Mouse (Mus musculus): Measurements from ENCODE around the gene Tfdp2. TPM values are rescaled to one million over a fixed set of nuclear protein-coding genes. Genes with fewer than 3 reads are reported as not detected.

Gene Tfdp2
- polyA plus RNA-seq, 1 experiment: 72.5 TPM

GRCm38 (mm10) chr9:96284916-96285315 is 88.8 kb downstream of the Tfdp2 start:
- 35% methylated on average over 1 of the region's 1 CpGs for WGBS
- Histone ChIP-seq H3K27ac (ENCODE audit: control insufficient read depth, insufficient read depth, low read depth, low read length, poor library complexity) (no peak overlapping the region), H3K4me3 (replicated peaks; ENCODE audit: control insufficient read depth, low read depth, low read length) (no peak overlapping the region), H3K4me1 (ENCODE audit: control insufficient read depth, insufficient read depth, low read length) (no peaks in the 10 kb centered on the region)
- TF ChIP-seq POLR2A (IDR thresholded peaks at IDR 0.05; ENCODE audit: borderline replicate concordance, control insufficient read depth, low read depth, low read length) (no peak), CTCF (IDR thresholded peaks at IDR 0.05; ENCODE audit: control insufficient read depth, insufficient read depth, low read length) (no peak)

- H3K4me1 ChIP-seq (ENCODE audit: control insufficient read depth, insufficient read depth, low read length): no peaks in the 10 kb centered on the region
- WGBS: 98% methylated on average over 7 of the region's 7 CpGs
- TF ChIP-seq CTCF (IDR thresholded peaks at IDR 0.05; ENCODE audit: control insufficient read depth, insufficient read depth, low read length) (no peak), POLR2A (IDR thresholded peaks at IDR 0.05; ENCODE audit: borderline replicate concordance, control insufficient read depth, low read depth, low read length) (no peak)
- no peak overlapping the region for H3K4me3 ChIP-seq (replicated peaks; ENCODE audit: control insufficient read depth, low read depth, low read length)
- no peak overlapping the region for H3K27ac ChIP-seq (ENCODE audit: control insufficient read depth, insufficient read depth, low read depth, low read length, poor library complexity)
These were observed 96.1 kb downstream of the Tfdp2 start for GRCm38 (mm10) chr9:96292144-96292543.

DNA sequence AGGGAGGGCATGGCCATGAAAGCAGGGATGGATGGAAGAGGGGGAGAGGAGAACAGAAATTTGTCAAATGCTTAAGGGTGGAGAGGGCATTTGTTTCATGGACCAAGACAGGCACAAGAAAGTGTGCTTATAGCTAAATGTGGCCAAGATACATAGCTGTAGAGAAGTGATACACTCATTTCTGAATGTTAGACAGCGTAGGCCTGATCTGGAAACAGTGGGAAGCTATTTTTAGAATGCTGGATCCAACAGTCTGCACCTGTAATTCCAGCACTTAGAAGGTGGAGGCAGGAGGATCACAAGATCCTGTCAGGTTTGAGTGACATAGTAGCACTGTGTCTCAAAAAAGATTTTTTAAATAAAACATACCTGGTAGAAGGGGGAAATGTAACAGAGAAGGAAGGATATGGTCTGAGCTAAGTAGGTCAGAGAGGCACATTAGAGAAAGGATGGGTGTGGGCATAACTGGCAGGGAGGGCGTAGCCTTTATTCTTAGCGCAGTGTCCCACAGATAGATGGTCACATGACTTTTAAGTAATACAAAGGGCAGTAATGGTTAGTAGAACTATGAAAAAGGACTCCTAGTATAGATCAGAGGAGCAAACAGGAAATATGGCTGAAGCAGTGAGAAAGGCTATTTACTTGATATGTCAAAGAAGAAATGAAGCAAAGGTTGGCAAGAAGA is 103.4 kb downstream of the Tfdp2 start:
- Histone ChIP-seq H3K27ac (ENCODE audit: control insufficient read depth, insufficient read depth, low read depth, low read length, poor library complexity) (no peak overlapping the region), H3K4me3 (replicated peaks; ENCODE audit: control insufficient read depth, low read depth, low read length) (no peak overlapping the region), H3K4me1 (ENCODE audit: control insufficient read depth, insufficient read depth, low read length) (no peaks in the 10 kb centered on the region)
- TF ChIP-seq POLR2A (IDR thresholded peaks at IDR 0.05; ENCODE audit: borderline replicate concordance, control insufficient read depth, low read depth, low read length) (no peak), CTCF (IDR thresholded peaks at IDR 0.05; ENCODE audit: control insufficient read depth, insufficient read depth, low read length) (no peak)
- WGBS: 78% methylated on average over 3 of the region's 3 CpGs

GRCm38 (mm10) chr9:96308816-96309215 is 112.7 kb downstream of the Tfdp2 start:
- H3K4me3 ChIP-seq (replicated peaks; ENCODE audit: control insufficient read depth, low read depth, low read length): no peak overlapping the region
- H3K27ac ChIP-seq (ENCODE audit: control insufficient read depth, insufficient read depth, low read depth, low read length, poor library complexity): no peak overlapping the region
- no peaks in the 10 kb centered on the region for H3K4me1 ChIP-seq (ENCODE audit: control insufficient read depth, insufficient read depth, low read length)
- TF ChIP-seq CTCF (IDR thresholded peaks at IDR 0.05; ENCODE audit: control insufficient read depth, insufficient read depth, low read length) (no peak), POLR2A (IDR thresholded peaks at IDR 0.05; ENCODE audit: borderline replicate concordance, control insufficient read depth, low read depth, low read length) (no peak)
- 84% methylated on average over 3 of the region's 3 CpGs for WGBS

GRCm38 (mm10) chr9:96312074-96312473 is 116.0 kb downstream of the Tfdp2 start:
- no peak for TF ChIP-seq POLR2A (IDR thresholded peaks at IDR 0.05; ENCODE audit: borderline replicate concordance, control insufficient read depth, low read depth, low read length)
- no peak for TF ChIP-seq CTCF (IDR thresholded peaks at IDR 0.05; ENCODE audit: control insufficient read depth, insufficient read depth, low read length)
- WGBS: 81% methylated on average over 3 of the region's 3 CpGs
- H3K4me3 ChIP-seq (replicated peaks; ENCODE audit: control insufficient read depth, low read depth, low read length): no peak overlapping the region
- no peaks in the 10 kb centered on the region for H3K4me1 ChIP-seq (ENCODE audit: control insufficient read depth, insufficient read depth, low read length)
- no peak overlapping the region for H3K27ac ChIP-seq (ENCODE audit: control insufficient read depth, insufficient read depth, low read depth, low read length, poor library complexity)

DNA sequence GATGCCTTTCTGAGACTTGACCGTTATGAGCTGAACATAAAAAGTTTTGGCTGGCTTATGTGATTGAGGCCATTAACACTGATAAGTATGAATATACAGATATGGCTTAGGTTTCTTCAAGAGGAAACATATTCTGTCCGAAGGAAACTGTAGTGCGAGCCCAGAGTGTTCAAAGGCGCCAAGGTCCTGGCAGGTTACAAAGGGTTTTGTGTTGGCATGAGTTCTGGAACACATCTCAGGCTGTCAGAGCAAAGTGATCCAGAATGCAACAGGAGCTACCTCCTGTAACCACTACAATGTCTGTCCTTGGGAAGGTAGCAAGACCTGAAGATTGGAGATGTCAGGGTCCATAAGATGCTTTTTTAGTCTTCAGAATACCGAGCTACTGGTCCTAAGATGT is 123.3 kb downstream of the Tfdp2 start:
- H3K27ac ChIP-seq (ENCODE audit: control insufficient read depth, insufficient read depth, low read depth, low read length, poor library complexity): no peak overlapping the region
- 93% methylated on average over 5 of the region's 5 CpGs for WGBS
- no peaks in the 10 kb centered on the region for H3K4me1 ChIP-seq (ENCODE audit: control insufficient read depth, insufficient read depth, low read length)
- no peak overlapping the region for H3K4me3 ChIP-seq (replicated peaks; ENCODE audit: control insufficient read depth, low read depth, low read length)
- no peak for TF ChIP-seq CTCF (IDR thresholded peaks at IDR 0.05; ENCODE audit: control insufficient read depth, insufficient read depth, low read length)
- TF ChIP-seq POLR2A (IDR thresholded peaks at IDR 0.05; ENCODE audit: borderline replicate concordance, control insufficient read depth, low read depth, low read length): no peak

- TF ChIP-seq POLR2A (IDR thresholded peaks at IDR 0.05; ENCODE audit: borderline replicate concordance, control insufficient read depth, low read depth, low read length) (no peak), CTCF (IDR thresholded peaks at IDR 0.05; ENCODE audit: control insufficient read depth, insufficient read depth, low read length) (no peak)
- H3K27ac ChIP-seq (ENCODE audit: control insufficient read depth, insufficient read depth, low read depth, low read length, poor library complexity): no peak overlapping the region
- no peak overlapping the region for H3K4me3 ChIP-seq (replicated peaks; ENCODE audit: control insufficient read depth, low read depth, low read length)
- whole genome bisulfite sequencing: 94% methylated on average over 6 of the region's 6 CpGs
- H3K4me1 ChIP-seq (ENCODE audit: control insufficient read depth, insufficient read depth, low read length): no peaks in the 10 kb centered on the region
These were observed 124.5 kb downstream of the Tfdp2 start for GRCm38 (mm10) chr9:96320551-96320980.

DNA sequence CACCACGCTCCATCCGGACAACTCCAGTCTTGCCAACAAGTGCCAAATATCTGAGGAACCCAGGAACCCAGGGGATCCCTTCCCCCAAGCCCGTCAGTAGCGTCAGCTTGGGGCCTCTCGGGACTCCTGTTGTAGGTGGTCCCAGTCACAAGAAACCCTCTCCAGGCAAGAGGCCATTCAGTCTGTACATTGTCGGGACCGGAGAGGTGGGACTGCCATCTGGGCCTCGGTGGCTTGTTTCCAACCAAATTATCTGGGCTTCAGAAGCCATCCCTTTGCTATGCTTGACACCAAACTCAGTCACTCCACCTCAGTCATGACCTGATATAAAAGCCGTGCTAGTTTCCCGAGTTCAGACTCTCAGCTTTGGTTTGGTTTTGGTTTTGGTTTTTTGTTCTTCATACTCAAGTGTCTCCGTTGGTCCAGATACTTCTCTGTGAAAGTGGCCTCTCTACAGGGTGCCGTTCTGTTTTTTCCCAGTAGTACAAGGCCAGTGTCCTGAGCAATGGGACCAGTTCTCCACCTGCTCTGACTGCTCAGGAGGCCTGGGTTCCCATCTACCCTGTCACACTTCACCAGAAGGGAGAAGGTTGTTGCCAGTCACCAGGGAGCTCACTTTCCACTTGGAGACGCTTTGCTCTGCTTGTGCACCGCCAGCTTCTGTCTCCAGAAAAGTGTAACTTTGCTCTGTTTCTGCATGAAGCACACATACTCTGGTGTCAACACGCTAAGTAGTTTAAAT is 126.5 kb downstream of the Tfdp2 start:
- 93% methylated on average over 15 of the region's 15 CpGs for WGBS
- Histone ChIP-seq H3K4me3 (replicated peaks; ENCODE audit: control insufficient read depth, low read depth, low read length) (no peak overlapping the region), H3K27ac (ENCODE audit: control insufficient read depth, insufficient read depth, low read depth, low read length, poor library complexity) (no peak overlapping the region), H3K4me1 (ENCODE audit: control insufficient read depth, insufficient read depth, low read length) (no peaks in the 10 kb centered on the region)
- TF ChIP-seq CTCF (IDR thresholded peaks at IDR 0.05; ENCODE audit: control insufficient read depth, insufficient read depth, low read length) (no peak), POLR2A (IDR thresholded peaks at IDR 0.05; ENCODE audit: borderline replicate concordance, control insufficient read depth, low read depth, low read length) (no peak)
